Mouse (Mus musculus) c-Kit-positive CD71-positive TER-119-negative erythroid progenitor cells, embryonic 14.5 days (primary cell): ENCODE results near the gene Sag.

ENCODE experiments used
- DNase-seq: peaks from one replicate; pipeline ENCODE4 v3.0.0-alpha.2; 2013; ENCODE audit warnings: low read depth

The Sag gene

DNA sequence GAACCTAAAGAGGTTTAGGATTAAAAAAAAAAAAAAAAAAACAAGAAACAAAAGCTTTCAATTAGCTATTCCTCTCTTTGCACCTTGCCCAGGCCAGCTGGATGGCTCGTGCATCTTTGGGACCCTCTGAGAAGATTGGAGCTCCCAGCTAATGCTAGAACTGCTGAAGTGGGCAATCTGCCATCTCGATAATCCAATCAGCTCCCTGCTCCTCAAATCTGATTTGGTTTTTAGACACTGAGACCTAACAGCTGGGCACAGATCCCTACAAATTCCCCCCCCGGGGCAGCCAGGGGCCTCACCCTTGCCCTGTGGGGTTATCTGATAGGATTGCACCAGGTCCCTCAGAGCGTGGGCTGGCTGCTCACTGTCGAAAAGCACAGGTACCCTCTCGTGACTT lies at the start of gene Sag:
Sag (plus strand) TSS at position 105 of the 400 bp plus-strand sequence.
- DNase-seq = no peak

DNA sequence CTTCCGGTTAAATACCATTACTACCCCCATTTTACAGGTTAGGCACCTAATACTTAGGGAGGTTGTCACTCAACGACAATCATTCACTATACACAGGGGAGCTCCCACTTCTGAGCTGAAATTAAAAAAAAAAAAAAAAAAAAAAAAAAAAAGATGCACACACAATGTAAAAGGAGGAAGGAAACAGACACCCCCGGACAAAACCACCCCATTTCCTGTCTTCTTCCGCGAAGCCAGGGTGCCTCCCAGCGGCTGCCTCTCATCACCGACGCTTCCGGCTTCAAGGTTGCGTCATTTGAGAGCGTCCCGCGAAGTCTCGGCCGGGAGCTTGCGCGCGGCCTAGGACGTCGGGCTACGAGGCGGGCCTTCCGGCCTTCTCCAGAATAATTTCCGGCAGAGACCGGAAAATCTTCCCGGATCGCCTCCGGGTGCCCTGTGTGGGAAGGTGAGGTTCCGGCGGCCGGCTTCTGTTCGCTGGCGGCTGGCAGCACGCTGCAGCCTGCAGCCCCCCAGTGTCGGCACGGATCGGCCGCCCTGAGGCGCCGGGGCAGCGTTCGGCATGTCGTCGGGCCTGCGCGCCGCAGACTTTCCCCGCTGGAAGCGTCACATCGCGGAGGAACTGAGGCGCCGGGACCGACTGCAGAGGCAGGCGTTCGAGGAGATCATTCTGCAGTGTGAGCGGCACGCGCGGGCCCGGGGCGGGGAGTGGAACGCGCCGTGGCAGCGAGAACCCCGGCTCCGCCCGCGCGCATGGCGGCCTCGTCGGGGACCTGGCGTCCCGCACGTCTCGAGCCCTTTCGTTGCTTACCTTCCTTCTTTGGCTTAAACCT lies 47.6 kb upstream of the Sag start, which contains the start of gene Atg16l1:
Atg16l1 (plus strand) TSS at position 230 of the 830 bp plus-strand sequence.
- DNase-seq = peak; percentile 94

DNA sequence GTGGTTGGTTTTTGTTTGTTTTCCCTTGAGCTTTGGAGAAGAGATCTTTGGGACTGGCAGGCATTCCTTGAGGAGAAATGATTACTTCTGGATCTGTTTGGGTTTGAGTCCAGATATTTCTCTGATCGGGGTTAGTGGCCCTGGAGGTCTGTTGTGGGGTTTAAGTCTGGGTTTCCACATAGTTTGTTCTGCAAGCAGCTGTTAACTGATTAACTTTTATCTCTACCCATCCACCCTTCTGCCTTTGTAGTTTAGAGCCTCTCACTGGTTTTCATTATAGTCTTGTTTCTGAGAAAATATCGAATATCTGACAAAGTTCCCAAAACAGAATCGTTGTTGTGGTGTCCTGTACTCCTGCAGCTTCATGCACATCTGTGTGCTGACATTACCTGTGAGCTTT lies 39.7 kb upstream of the Sag start:
- DNase-seq = peak; percentile 55

DNA sequence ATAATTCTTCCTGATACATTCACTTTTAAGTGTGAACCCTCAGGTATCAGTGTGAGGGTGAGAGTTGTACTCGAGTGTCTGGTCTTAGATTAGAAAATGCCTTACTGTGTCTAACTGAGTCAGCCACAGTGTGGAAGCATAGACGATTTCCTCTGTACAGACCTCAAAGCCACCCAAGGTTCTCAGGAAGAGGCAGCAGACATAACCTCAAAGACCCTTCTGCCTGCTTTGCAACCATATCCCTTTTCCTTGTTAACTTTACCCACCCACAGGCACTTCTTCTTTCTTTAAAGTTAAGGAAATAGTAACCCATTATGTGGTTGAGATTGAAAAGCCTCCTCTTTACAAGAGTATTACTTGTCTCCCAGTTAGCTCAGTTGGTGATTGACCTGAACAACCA lies 37.7 kb upstream of the Sag start:
- DNase-seq = no peak

DNA sequence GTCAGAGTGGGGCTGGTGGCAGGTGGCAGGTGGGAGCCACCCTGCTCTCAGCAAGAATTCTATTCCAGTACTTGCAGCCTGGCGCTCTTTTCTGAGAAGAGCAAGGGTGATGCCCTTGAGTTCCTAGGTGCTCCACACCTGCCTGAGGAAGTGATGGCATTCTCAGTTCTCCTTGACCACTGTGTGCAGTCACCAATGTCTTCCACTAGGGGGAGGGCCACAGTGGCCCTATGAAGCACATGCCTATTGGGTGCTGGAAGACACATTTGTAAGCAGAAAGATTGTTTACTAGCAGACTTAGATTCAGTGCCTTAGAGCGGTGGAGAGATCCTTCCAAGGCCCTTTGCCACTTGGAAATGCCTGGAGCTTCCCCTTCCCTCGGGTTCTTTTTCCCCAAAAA lies 37.2 kb upstream of the Sag start:
- no peak for DNase-seq

DNA sequence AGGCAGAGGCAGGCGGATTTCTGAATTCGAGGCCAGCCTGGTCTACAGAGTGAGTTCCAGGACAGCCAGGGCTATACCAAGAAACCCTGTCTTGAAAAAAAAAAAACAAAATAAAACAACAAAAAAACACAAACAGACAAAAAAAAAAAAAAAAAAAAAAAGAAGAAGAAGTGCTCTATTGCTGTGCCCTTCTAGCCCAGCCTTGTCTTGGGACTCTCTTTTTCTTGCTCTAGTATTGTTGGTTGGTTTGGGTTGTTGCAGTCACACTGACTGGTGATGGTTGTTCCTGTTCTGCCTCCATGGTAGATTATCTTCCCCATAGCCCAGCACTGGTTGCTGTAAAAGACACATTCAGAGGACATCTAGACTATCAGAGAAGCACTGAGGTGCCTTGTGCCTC lies 34.2 kb upstream of the Sag start:
- DNase-seq = no peak

DNA sequence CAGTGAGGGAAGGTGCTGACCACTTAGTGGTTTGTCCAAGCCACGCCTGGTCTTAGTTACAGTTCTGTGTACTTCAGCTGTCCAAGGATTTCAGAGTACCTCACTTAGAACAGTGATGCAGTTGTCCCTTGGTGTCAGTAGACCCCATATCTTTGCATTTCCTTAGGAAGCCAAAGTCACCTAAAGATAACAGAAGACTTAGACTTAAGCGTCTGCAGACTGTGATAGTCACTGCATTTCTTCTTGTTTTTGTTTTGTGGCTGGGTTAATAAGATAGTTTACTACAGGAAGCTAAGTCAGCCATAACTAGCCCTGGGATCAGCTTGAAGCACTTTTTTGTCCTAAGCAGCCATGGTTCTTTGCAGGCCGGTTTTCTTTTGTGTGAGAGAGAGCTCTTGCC lies 33.0 kb upstream of the Sag start:
- DNase-seq = no peak

DNA sequence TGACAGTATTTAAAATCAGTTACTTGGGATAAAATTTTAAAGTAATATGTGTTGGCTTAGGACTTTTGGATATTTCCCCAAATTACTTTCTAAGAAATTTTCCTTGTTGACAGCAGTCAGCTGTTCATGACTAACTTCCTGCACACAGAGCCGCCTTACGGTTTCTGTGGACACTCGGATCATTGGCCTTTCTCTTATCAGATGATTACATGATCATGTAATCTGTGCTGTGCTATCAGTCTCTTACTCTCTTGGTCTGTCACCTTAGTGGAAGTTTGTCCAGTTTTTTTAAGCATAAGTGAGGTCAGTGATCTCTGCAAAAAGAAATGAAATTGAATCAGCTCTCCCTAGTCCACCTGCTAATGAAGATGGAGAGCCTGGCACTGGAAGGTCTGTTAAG lies 31.8 kb upstream of the Sag start:
- DNase-seq = no peak

DNA sequence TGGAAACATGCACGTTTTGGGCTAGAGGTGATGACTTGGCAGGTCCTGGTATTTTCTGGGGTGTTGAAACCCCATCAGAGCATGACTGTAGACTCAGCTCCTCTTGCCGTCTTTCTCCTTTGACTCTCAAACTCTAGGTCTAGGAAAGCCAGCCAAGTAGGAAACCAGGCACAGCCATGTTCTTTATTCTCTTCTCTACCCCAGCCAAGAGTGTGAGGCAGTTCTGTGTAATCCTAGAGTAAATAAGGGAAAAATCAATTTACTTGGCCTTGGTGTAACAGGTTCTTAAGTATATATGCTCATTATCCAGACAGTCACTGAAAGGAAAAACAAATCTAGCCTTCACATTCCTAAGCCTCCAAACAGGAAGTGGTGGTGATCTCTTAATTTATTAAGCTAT lies 30.1 kb upstream of the Sag start:
- DNase-seq = no peak

DNA sequence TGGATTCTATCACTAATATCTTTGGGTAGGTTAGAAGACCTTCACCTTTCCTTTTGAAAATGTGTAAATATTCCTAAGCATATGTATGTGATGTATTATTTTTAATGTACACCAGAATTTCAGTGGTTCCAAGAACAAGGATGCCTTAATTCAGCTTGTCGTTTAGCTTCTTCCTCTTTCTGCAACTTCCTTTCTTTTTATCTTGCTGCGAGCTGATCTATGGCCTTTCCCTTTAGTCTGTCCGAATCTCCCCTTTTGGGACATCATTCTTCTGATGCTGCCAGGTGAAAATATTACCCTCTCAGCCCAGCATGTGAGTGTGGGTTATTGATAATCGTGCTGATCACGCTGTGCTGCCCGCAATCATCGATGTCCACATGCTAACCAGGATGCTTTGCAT lies 28.6 kb upstream of the Sag start:
- no peak for DNase-seq

DNA sequence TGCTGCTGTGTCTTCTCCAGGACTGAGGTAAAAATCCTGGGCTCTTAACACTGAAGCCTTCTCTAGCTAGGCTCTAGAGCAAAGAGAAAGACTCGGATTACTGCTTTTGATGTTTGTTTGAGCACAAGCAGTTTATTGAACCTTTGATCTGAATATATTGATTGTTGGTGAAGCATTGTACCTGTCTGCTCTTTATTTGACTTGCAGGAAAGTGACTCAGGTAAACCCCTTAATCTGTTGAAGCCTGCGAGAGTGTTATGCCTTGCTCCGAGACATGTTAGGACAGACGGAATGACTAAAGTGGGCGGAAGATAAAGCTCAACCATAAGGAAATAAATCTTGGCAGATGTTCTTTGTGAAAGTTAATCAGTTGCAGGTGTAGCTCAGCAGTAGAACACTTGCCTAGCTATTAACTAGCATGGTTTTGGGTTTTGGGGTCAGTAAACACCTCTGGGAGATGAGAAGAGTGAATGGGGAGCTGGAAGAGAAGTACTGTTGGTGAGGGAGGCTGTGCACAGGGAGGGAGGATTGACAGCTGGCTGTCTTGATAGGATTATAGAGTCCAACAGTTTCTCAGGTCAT lies 24.2 kb upstream of the Sag start:
- no peak for DNase-seq

DNA sequence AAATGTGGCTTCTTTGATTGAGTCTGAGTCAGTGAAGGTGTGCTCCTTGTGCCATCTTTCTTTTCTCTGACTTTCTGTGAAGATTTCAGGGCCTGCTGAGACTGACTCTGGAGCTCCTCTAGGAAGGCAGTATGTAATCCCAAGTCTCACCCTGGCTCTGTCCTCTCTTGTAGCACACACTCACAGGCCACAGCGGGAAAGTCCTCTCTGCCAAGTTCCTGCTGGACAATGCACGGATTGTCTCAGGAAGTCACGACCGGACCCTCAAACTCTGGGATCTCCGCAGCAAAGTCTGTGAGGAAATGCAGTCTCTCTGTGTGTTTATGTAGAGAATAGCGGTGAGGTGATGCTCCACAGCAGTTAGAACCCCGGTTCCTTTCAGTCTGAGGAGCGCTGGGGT lies 17.8 kb upstream of the Sag start:
- no peak for DNase-seq

DNA sequence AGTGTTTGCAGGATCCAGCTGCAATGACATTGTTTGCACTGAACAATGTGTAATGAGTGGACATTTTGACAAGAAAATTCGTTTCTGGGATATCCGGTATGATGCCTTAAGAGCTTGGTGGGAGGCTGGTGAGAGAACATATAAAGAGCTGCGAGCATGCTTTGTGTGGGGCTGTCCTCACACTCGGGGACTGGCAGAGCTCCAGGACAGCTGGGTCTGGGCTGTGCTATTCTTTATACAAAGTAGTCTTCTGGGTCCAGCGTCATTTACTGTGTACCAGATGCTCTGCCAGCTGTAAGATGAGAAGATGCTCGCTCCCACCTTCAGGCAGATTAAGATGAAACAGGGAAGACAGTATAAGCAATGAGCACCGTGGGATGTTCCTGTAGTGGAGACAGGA lies 17.2 kb upstream of the Sag start:
- DNase-seq = no peak

DNA sequence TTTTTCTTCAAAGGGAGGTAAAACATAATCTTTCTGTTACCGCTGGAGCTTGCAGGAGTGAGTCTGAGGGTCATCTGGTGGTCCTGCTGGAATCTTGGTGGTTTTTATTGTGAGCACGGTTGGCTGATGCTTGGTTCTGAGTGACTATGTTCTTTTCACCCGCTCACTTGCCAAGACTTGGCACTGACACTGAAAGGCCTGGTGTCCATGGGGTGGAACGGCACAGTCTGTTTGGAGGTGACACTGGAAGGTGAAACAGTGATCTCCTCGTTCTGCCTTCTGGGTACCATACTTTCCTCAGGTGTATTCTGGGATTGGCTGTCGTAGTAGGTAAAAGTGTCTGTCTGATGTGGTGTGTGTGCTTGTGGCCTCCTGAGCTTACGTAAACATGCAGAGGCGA lies 13.8 kb upstream of the Sag start:
- no peak for DNase-seq

DNA sequence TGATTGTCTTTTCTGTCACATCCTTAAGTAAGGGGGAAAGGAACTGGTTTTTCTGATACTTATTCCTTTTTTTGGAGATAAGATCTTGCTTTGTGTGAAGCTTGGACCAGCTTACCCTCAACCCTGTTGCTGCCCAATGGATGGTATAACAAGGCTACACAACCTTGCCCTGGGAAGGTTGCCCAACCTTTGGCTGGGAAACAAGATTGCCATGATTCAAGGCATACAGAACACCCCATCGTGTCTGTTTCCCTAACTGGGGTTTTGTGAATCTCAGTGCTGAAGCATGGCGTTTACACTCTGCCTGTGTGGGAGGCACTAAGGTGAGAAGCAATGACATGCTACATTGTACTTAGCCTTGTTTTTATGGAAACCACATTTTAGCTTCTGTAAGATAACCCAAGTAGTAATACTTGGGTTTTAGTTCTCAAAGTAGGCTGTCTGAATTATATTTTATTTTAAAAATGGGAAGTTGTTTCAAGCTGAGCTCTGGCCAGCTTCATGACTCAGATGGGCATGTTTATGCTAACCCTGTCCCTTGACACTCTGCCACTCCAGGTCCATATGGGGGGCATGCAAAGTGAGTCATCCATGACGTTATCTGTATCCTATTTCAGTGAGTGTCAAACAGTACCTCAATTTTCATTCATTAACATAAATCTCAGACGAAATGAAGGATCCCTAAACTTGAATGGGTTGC lies 10.9 kb upstream of the Sag start:
- DNase-seq = no peak

DNA sequence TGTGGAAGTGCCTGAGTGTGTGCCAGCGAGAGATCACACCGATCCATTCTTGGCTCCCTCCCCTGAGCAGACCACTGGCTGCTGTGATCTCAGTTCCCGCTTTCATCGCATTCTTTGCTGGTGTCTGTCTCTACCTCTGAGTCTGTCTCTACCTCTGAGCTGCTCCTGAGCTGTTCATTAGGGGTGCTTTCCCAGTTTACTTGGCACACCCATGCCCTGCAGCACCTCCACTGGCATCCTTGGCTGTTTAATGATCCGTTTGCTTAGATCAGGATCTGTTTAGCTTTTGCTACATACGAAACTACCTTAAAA lies 10.4 kb upstream of the Sag start:
- DNase-seq = no peak

DNA sequence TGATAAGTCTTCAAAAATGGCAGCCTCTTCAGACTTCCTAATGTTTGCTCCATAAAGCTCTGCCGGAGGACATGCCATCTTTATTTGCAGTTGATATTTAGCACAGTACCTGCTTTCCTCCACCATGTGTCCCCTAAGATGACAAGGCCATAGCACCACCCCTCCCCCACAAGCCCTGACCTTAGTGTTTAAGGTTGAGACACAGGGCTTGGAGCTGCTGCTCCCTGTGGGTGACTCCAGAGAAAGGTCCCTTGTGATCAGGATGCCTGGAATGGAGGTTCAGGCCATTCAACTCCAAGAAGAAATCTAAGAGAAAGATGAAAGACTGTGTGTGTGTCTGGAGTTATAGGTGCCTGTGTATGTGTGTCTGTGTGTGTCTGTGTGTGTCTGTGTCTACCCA lies 5.8 kb upstream of the Sag start:
- no peak for DNase-seq

DNA sequence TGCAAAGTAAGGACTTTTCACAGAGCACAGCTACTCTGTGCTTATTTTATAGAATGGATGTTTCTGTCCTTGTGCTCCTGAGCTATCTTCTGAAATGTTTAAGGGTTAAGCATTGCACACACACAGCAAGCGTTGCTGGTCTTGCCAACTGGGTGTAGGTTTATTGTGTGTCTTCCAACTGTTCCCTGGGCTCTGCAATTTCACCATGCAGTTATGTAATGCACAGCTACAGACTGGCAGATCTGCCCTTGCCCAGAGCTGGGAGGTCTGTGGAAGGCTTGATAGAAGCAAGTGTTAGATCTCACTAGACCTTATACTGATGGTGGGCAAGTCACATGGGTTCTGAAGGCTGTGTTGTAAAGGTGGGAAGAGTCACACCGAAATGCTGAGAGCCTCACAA lies 5.2 kb upstream of the Sag start:
- no peak for DNase-seq

DNA sequence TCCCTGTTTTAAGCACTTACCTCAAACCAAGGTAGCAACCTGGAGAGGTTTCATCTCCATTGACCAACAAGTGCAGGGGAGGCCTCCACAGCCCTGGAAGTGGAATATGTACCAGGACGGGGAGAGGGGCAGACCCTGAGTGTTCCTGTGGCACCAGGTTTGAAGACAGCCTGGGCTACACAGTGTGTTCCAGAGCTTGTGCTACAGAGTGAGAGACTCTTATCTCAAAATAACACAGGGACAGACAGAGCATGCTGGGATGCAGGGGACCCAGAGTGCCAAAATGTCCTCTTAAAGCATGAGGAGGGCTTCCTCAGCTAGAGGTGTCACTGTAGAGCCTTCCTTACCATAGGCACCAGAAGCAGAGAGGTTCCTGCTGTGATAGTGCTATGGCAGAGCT lies 4.3 kb downstream of the Sag start:
- no peak for DNase-seq

DNA sequence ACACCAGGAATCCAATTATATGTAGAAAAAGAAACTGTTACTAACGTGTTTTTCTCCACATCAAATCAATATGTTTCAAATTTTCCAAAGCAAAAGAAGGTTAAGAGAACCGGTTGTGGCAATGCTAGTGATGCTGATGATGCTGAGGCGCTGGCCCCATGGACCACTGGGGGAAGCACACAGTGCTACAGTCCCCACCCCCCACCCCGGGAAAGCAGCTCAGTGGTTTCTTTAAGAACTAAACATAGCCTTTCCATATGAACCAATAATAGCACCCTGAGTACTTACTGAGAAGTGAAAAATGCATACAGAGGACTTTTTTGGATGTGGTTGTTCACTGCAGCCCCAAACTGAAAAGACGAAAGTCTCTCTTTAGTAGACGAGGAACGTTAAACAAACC lies 7.9 kb downstream of the Sag start:
- no peak for DNase-seq

DNA sequence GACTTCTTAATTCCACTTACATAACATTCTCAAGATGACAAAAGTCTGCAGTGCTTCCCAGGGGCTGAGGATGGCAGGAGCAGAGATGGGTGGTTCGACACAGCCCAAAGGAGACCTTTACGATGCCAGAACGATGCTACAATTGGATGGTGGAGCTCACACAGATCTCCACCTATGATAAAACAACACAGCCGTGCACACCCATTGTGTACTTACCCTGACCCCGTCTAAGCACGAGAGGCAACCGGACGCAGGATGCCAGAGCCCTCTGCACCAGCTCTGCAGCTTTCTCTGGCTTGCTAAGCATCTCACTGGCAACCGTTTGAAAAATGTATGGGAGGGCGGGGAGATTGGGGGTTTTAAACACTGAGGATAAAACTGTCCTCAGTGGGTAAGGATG lies 8.6 kb downstream of the Sag start:
- no peak for DNase-seq

DNA sequence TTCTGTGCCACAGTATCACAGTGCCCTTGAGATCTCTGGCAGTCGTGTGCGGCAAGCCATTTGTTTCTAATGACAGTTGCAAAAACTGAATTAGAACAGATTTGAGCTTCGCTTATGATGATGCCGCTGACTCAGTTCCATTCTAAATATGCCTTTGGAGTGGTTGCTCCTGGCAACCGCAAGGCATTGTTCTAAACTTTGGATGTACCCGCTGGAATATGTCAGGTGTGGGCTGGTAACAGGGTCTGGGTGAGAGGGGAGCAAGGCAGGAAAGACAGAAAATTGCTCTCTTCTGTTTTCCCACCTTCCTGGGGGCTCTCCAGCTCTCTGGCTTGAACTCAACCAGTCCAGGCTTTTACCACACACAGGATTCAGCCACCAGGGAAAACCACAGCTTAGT lies 9.7 kb downstream of the Sag start:
- DNase-seq = no peak

DNA sequence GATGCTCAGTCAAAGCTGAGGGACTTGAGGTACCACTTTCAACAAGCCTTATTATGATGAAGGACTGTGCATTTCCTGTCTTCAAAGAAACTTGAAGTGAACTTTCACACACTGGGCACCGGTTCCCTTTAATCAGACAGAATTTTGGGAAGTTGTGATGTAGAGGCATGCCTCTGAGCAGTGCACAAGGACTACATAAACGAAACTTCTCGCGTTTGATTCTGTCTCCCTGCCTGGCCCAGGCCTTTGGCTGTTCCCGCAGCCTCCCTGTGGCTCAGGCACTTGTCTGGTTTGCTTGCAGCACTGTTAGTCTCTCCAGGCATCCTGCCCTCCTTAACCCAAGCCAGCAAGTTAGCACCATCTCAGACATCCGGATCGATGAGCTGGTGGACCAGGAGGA lies 10.2 kb downstream of the Sag start:
- no peak for DNase-seq
